Mouse (Mus musculus): Measurements from ENCODE around the gene Tekt4.

The Tekt4 gene

DNA sequence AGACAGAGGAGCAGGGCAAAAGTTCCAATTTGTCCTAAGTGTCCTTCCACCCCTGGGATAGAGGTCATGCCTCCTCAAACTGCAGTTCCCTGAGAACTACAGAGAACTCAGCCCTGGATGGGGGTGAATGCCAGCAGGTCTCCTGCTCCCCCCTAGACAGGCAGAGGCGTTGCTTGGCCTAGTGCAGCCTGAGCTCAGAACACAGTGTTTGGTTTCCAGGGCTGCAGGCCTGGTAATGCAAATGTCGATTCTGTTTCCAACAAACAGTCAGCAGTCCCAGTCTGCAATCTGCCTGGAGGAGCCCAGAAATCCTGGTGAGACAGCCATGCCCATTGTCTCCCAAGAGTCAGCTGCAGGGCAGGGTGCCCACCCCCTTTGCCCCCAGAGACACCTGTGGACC is at the start of gene Tekt4:
Gene Tekt4, plus strand, starts transcription at position 344 of the 400 bp plus-strand sequence.
- DNase-seq: no peak

DNA sequence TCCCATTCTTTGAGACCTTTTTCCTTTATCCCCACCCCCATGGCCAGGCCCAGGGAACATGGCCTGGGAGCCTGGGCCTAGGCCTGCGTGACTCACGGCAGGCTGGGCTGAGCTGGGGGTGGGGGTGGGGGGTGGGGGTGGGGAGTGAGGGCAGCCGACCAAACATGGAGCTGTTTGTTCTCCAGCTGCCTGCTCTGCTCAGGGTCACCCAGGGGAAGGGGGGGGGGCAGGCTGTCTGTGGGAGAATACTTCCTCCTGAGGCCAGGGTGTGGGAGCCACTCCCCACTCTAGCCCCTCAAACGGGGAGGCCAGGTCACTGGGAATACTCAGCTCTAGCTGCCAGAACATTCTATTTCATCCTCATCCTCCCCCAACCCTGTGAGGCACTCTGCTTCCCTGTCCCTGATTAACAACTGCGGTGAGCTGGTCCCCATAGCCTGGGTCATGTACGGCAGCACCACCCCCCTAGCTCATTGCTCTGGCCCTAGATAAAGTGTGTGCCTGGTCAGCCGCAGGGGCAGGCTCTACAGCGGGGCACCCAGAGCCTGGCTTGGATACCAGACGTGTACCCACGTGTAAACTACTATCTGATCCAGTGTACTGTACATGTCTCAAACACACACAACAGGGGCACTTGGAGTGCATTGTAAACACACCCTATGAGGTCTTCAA is 49.1 kb upstream of the Tekt4 start:
- no peak for DNase-seq

- peak in 1 of 2 experiments; percentile 47 for DNase-seq
These were observed 48.4 kb upstream of the Tekt4 start for GRCm38 (mm10) chr17:25406011-25406441.

- no peak for DNase-seq
These were observed 47.1 kb upstream of the Tekt4 start for GRCm38 (mm10) chr17:25407352-25407751.

GRCm38 (mm10) chr17:25408302-25408999 is 46.0 kb upstream of the Tekt4 start:
- no peak for DNase-seq

- no peak for DNase-seq
These were observed 44.8 kb upstream of the Tekt4 start for GRCm38 (mm10) chr17:25409621-25410020.

- DNase-seq: no peak
These were observed 44.2 kb upstream of the Tekt4 start for GRCm38 (mm10) chr17:25410180-25410579.

DNA sequence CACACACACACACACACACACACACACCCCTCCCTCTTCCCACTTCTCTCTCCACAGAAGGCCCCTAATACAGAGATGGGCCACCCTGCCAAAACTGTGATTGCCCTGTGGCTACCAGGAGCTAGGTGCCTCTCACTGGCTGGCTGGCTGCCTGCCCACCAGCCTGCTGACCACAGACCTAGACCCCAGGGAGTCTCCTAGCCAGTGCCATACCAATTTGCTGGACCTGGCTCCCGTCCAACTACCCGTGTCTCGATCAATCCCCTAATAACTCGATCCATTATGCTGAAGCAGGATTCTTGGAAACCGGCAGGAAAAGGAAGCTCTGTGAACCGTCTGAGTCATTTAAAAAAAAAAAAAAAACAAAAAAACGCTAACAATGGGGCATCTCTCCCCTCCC is 43.6 kb upstream of the Tekt4 start:
- DNase-seq: peak; percentile 58 to 59

DNA sequence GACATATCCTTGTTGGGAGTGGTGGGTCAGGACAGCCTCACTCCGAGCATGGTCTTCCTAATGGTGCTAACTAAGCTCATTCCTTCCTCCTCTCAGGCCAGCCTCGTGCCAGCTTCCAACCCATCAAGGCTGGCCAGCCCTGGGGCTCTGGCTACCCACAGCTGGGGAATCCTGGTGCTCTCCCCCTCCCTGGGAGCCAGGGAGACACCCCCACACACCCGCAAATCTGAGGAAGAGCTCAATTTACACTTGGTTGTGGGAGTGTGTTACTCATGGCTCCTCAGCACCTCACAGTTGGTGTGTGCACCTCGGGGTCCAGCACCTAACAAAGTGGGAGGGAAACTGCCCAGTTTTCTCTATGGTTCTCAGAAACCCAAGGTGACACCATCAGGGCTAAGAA is 43.2 kb upstream of the Tekt4 start:
- no peak for DNase-seq

- DNase-seq: no peak
These were observed 40.2 kb upstream of the Tekt4 start for GRCm38 (mm10) chr17:25414209-25414608.

DNA sequence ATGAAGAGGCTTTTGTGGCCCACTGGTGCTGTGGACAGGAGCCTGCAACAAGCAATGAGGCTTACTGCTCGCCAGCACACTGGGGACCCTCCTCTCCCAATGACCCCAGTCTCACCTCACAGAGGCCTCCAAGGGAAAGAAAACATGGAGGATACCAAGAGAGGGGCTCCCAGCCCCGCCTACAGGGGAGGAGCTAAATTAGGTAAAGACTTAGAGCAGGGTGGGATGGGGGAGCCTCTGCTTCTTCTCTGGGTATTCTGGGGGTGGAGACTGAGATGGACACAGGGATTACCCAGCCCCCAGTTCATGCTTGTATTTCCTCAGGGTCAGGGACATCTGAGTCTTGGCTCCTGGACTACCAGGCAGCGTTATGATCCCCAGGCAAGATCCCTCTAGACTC is 39.5 kb upstream of the Tekt4 start:
- no peak for DNase-seq

DNA sequence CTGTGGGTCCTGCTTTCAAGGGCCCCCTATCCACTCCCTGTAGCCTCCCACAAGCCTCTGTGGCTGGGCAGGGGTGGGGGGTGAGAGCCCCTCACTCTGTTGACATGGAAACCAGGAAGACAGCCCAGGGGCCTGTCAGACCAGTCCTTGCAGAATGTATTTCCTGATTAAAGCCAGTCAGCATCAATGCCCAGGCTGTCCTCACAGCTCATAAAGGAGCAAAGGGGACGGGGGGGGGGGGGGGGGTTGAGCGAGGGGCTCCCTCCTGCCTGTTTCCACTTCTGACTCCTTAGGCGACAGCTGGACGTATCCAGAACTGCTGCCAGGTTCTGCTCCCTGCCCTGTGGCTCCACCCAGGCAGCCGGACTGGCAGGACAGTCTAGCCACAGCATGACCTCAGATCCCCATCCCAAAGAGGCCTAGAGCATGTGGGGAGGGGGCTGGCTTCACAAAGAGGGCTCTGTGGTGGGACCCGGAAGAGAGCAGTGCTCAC is 38.9 kb upstream of the Tekt4 start:
- no peak for DNase-seq

DNA sequence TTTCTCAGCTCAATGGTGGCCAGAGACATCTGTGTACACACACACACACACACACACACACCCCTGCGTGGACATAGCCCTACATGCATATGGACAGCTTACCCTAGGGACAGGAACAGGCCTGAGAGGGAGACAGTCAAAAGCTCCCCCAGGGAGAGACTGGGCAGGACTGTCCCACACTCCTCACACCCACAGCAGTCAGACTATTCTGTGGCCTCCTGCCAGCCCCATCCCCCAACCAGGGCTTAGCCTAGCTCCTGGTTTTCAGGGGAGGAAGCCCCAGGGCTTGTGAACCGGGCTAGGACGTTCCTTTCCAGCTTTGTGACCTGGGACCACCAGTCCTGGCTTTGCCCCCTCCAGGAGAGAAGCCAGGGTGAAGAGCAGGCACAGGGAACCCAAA is 38.2 kb upstream of the Tekt4 start:
- peak in 1 of 2 experiments; percentile 60 for DNase-seq

DNA sequence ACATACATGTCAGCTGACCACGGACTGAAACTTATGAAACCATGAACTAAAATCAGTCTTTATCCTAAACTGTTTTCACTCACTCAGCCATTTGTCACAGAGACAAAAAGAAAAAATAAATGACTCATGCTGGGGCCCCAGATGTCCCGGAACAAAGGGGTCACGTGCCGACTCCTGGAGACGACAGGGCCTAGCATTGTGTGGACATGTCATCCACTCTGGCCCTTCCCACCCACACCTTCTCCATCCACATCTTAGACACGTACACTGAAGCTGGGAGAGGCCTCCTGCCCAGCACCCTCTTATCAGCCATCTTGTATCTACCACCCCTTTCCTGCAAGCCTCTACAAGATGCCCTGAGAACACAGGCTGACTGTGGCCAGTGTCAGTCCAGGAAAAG is 36.4 kb upstream of the Tekt4 start:
- DNase-seq: no peak

DNA sequence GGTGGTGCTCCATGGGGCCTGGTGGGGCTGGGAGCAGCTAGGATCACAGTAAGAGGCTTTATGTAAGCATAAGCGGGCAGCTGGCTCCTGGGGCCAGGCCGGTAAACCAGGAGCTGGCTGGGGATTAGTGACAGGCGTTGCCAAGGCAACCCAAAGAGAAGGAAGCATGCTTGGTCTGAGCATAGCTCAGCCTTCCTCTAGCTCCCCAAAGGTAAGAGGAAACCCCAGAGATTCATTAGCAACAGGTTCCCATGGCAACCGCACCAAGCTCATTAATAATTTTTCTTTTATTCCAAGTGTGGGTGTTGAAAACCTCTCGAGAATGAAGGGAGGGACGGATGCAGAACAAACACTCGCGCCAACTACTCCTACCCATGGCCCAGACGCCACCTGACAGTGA is 35.5 kb upstream of the Tekt4 start:
- no peak for DNase-seq

DNA sequence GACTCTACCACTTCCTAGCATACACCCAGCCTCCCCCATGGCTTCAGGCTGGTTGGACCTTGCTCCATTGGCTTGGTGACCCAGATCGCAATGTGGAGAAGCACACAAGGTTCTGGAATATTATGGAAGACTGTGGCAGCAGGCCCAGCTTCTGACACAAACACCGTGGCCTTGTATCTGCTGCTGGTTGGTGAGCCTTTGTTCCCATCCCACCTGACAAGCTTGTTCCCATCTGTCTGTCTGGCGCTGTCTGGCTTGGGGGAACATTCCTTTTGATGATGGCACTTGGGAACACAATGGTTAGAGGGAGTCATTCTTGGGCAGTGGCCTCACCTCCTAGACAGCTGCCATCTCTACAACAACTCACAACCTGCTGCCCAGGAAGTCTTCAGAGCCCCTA is 33.4 kb upstream of the Tekt4 start:
- DNase-seq: no peak

DNA sequence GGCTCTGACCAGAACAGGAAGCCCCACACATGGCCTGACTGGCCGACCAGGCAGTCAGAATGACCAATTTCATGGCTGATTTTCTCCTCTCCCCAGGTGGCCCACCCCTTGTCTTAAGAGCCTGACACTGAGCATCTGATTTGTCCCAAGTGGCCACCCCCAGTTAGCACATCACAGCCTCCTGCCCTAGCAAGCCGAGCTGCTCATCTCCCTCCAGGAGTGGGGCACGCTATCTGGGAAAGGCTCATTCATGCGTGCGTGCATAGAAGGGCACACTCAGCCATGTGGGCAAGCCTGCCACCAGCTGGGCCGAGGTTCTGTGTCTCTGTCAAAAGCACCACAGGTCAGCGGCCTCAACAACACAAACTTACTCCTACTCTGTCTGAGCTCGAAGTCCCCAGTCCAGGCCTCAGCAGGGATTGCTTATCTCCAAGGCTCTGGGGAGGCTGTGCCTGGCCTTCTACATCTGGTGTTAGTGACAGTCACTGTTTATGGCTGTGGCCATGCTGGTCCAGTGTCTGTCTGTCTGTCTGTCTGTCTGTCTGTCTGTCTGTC is 29.8 kb upstream of the Tekt4 start:
- no peak for DNase-seq

DNA sequence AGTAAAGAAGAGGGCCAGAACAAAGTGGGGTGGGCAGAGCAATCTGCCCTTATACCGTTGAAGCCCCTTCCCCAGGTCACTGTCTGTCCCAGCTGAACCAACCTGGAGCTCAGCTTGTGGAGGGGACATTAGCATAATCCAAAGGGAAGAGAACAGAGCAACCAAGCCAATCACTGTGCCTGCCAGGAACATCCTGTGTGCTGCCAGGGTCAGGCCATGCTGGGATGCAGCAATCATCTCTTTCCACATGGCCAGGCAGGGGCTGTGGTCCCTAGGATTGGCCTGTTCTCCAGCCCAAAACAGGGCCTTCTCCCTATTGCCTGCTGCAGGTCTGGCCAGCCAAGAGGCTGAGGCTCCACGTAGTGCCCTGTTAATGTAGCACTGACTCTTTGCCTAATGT is 28.4 kb upstream of the Tekt4 start:
- peak; percentile 58 to 60 for DNase-seq

- DNase-seq: peak in 1 of 2 experiments; percentile 69
These were observed 27.0 kb upstream of the Tekt4 start for GRCm38 (mm10) chr17:25427441-25427840.

DNA sequence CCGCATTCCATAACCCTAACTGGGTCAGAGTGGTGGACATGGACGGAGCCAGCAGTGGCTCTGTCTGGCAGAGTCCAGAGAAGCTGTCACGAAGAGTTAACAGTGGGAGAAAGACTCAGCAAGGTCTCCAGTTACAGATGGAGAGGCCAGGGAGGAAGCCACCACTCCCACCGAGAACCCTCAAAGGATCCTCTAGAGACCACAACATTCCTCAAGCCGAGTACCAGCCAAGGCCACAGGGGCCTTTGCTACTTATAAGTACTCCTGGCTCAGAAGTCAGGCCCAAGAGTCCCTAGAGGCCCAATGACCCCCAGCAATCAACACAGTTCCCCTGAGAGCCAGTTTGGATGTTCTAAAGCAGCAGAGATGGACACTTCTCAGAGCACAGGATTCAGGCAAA is 25.2 kb upstream of the Tekt4 start:
- DNase-seq: no peak

- DNase-seq: no peak
These were observed 24.5 kb upstream of the Tekt4 start for GRCm38 (mm10) chr17:25429886-25430285.

GRCm38 (mm10) chr17:25430534-25430933 is 23.9 kb upstream of the Tekt4 start:
- no peak for DNase-seq

DNA sequence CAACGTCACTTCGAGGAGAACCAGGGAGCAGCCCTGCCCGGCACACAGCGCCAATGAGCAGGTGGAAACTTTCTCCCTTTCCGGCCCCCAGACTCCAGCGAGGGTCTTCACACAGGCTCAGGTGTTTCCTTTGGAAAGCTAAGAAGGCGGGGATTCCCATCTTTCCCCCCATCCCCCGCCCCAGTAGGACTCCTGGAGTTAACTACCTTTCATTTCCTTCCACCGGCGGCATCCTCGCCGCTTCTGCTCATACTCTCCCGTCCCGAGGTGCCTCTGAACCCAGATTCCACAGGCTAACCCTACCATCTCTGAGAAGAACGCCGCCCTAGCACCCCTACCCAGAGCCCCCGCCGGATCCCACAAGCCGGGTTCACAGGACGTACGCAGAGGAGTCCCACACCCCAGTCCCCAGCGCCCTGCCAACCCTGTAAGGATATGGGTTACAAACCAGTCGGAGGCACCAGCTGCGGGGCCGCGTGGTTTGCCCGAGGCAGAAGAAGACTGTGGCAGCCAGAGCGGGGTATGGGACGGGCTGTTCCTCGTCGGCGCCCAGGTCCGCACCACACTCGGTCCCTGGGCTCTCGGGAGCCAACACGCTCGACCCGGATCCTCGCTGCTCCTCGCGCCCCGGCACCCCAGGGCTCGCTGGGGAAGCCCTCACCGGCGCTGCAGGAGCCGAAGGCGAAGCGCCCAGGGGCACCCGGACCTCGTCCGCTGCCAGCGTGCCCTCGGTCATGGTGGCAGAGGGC is 21.8 kb upstream of the Tekt4 start:
- peak; percentile 24 to 40 for DNase-seq

Data from cerebellum, postnatal 14 days (tissue).